Mouse (Mus musculus): Measurements from ENCODE around the gene Traf6.

Gene Traf6

GRCm38 (mm10) chr2:101678236-101679021 is at the start of gene Traf6:
Gene Traf6, plus strand, starts transcription at chr2:101678429.
- in situ Hi-C loops (cut with MboI; ENCODE audit: low sequenced_read_pairs): no loop called here

GRCm38 (mm10) chr2:101638979-101639839 is 39.0 kb upstream of the Traf6 start:
- in situ Hi-C loops (cut with MboI; ENCODE audit: low sequenced_read_pairs): no loop called here

DNA sequence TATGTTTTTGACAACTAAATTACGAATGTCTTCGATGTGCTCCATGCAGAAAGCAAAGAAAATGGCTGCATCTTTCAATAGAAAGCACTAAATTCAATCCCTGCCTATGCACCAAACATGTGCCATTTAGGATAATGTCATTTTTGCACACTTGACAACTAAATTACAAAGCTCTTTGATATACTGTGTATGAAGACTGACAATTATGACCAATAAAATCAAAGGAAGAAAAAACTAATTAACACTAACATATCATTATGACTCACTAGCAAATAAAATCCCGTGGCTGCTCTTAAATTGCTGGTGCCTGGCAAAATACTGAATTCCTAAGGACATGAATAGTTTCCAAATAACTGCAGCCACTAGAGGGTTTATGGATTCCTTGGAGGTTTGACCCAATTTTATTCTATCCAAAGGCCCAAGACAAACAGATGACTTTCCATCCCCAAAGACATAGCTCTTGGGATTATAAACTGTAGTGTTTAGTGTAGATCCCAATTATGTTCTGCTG is 38.3 kb upstream of the Traf6 start:
- in situ Hi-C loops (cut with MboI; ENCODE audit: low sequenced_read_pairs): no loop called here

GRCm38 (mm10) chr2:101645841-101646240 is 32.4 kb upstream of the Traf6 start:
- in situ Hi-C loops (cut with MboI; ENCODE audit: low sequenced_read_pairs): no loop called here

DNA sequence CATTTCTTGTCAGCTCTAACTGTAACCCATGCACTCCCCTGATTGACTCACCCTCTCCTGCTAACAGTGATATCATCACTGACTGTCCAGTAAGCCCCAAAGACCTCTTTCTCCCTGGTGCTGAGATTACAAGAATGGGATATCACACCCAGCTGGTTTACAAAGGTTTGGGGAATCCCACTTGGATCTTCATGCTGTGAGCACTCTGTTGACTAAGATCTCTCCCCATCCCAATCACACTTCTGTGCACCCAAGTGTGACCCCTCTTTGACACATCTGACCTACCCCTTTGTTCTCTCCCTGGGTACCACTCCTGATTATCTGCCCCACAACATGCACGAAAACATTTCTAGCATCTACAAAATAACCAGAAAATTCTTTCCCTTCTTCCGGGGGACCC is 29.9 kb upstream of the Traf6 start:
- in situ Hi-C loops (cut with MboI; ENCODE audit: low sequenced_read_pairs): no loop called here

GRCm38 (mm10) chr2:101649114-101649671 is 29.0 kb upstream of the Traf6 start, which contains the start of the genes Rag1 and B230118H07Rik:
Gene Rag1, minus strand, starts transcription at chr2:101649501.
Gene B230118H07Rik, minus strand, starts transcription at chr2:101649532.
- in situ Hi-C loops (cut with MboI; ENCODE audit: low sequenced_read_pairs): no loop called here

GRCm38 (mm10) chr2:101650446-101650845 is 27.8 kb upstream of the Traf6 start:
- in situ Hi-C loops (cut with MboI; ENCODE audit: low sequenced_read_pairs): no loop called here

DNA sequence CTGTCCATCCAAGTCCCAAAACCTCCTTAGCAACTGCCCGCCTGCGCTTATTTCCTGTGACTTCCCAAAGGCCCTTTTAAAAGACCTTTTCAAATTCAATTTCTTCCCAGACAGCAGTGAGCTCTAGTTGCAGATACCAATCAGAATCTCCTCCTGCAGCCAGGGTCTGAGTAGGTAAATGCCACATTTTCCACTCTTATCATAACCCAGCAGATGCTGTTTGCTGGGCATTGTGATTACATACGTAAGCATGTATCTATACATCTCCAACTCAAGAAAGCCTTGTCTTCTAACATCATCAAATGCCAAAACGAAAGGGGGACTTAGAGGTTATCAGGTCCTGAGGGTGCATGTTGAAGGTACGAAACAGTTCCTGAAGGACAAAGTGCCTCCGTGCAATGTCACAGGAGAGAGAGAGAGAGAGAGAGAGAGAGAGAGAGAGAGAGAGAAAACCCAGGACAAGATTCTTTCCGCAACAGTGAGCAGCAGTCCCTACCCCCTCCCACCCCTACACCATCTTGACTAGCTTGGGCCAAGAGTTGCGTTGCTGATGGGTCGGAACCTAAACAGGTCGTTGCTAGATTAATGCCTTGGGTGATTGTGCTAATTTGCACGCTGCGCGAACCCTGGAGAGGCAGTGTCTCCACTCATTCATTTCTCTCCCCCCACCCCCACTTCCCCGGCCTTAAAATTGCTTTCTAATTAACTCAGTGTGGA is 25.9 kb upstream of the Traf6 start:
- in situ Hi-C loops (cut with MboI; ENCODE audit: low sequenced_read_pairs): no loop called here

- in situ Hi-C loops (cut with MboI; ENCODE audit: low sequenced_read_pairs): no loop called here
Measured at GRCm38 (mm10) chr2:101652921-101653597, 25.2 kb upstream of the Traf6 start.

DNA sequence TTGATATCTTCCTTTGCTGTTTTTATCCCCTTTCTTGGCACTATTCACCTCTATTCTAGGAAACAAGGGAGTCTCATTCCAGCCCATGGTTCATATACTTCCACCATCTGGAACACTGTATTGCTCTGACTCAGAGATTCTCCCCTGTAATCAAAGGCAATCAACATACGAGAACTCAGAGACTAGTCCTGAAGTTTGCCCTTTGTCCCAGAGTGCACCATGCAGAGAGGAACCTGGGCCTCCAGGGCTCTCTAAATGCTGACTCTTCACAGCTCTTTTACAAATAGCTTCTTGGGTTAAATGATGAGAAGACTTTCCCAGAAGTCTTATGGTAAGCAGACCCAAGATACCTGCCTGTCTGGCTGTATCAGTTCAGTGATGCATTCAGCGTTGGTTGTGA is 17.7 kb upstream of the Traf6 start:
- in situ Hi-C loops (cut with MboI; ENCODE audit: low sequenced_read_pairs): no loop called here

DNA sequence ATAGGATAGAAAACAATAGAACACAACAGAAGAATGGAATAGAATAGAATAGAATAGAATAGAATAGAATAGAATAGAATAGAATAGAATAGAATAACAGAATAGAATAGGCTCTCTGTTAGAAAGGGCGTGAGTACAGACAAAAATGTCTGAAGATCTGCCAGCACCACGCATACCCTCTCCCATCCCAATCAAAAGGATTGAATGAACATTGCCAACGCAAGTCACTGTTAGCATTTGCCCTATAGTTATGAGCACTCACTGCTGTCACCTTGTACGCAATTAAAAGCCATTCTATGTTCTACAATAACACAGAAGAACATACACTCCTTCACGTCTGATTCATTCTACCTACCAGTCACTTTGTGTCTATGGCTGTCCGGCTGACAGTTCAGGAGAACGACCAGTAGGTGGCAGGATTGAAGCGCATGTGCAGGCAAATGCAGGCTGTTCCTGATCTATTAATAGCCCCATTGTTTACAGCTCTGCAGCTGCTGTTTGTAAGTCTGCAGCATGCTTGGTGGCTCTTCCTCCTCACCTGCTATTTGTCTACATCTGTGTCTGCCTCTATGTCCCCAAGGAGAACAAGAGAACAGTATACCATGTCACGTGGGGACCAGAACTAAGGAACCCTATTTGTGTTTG is 13.0 kb upstream of the Traf6 start:
- in situ Hi-C loops (cut with MboI; ENCODE audit: low sequenced_read_pairs): no loop called here

GRCm38 (mm10) chr2:101665703-101666092 is 12.5 kb upstream of the Traf6 start:
- in situ Hi-C loops (cut with MboI; ENCODE audit: low sequenced_read_pairs): no loop called here

GRCm38 (mm10) chr2:101668751-101669150 is 9.5 kb upstream of the Traf6 start:
- in situ Hi-C loops (cut with MboI; ENCODE audit: low sequenced_read_pairs): no loop called here

- in situ Hi-C loops (cut with MboI; ENCODE audit: low sequenced_read_pairs): no loop called here
Measured at GRCm38 (mm10) chr2:101673547-101673946, 4.7 kb upstream of the Traf6 start.

DNA sequence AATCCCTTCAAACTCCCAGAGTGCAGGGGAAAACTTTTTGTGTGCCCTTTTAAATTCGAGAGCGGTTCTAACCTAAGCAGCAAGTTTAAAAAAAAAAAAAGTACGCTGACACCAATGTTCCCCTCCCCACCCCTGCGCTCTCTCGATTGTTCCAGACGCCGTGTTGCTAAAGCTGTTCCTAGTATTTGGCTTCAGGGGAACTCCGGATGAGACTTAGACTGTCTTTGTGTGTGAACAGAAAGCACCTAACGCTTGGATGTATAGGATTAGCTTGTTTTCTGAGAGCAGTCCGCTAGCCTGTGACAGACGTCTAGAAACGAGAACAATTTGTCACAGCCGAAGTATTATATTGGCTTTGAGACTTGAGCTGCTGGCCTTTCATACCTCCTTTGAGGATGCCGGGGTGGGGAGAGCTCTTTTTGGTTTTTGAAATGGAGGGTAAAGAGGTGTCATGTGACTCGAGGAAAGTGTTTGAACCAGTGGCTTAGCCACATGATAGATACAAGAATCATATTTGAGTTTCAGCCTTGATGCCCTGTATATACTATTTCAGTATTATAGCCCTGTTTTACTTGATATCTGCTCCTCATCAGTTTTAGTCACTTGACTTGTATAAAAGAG is 1.0 kb downstream of the Traf6 start:
- in situ Hi-C loops (cut with MboI; ENCODE audit: low sequenced_read_pairs): no loop called here

GRCm38 (mm10) chr2:101684421-101684820 is 6.2 kb downstream of the Traf6 start:
- in situ Hi-C loops (cut with MboI; ENCODE audit: low sequenced_read_pairs): no loop called here

DNA sequence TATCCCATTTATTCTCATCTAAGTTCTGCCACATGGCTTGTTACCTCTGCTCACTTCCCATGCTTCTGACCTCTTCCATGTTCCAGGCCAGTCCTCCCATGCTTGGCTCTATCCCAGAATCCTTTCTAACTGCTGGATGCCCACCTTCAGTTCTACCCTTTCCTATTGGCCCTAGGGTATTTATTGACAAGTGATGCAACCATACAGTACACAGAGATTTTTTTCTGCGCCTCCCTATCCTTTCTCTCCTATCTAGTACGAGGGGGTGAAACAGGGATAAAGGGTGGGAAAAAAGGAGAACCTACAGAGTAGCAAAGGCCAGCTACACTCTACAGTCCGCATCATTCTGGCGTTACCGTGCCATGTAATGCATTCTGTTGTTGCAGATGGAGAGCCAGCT is 9.8 kb downstream of the Traf6 start:
- in situ Hi-C loops (cut with MboI; ENCODE audit: low sequenced_read_pairs): no loop called here

DNA sequence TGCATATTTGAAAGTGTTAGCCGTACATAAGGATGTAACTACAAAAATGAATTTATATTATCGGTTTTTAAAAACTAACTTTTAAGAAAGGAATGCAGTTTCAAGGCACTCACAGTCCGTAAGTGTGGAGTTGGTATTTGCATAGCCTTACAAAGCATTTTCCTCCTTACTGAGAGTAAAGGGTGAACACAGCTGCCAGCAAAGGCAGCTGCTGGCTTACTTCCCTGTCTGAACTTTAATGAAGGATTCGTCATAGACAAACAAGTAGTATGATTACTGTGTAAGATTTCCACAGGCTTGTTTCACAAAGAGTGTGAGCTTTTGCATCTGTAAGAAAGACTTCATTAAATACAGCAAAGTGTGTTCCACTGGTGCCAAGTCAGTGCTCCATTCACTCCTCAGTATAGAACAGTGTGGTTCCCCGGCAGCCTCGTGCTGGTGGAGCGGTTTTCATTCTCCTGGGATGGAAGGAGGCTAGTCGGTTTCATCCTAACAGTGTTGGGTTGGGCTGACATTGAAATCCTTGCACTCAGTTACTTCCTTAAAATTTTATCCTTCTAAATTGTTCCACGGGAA is 12.1 kb downstream of the Traf6 start:
- in situ Hi-C loops (cut with MboI; ENCODE audit: low sequenced_read_pairs): loop anchor here (10.0 kb wide), 1 partner anchor 184 kb away; no protein-coding TSS in a partner anchor

GRCm38 (mm10) chr2:101693043-101693442 is 14.8 kb downstream of the Traf6 start:
- in situ Hi-C loops (cut with MboI; ENCODE audit: low sequenced_read_pairs): loop anchor here (10.0 kb wide), 1 partner anchor 182 kb away; no protein-coding TSS in a partner anchor
